Mouse (Mus musculus) retina, postnatal 7 days (tissue): ENCODE results near the gene Ano8.

ENCODE experiments used
- DNase-seq: peaks from one replicate; pipeline ENCODE4 v3.0.0-alpha.2; 2012; ENCODE audit warnings: low read depth, low spot score

Gene Ano8

GRCm38 (mm10) chr8:71498816-71499690, 13.3 kb upstream of the Ano8 start:
- DNase-seq, result no peak

GRCm38 (mm10) chr8:71497881-71498501, 12.2 kb upstream of the Ano8 start:
- no peak for DNase-seq

GRCm38 (mm10) chr8:71497077-71497645, 11.4 kb upstream of the Ano8 start:
- no peak for DNase-seq

GRCm38 (mm10) chr8:71496481-71496880, 10.7 kb upstream of the Ano8 start:
- DNase-seq, result no peak

GRCm38 (mm10) chr8:71495811-71496210, 10.0 kb upstream of the Ano8 start:
- no peak for DNase-seq

GRCm38 (mm10) chr8:71495039-71495438, 9.3 kb upstream of the Ano8 start:
- peak; percentile 67 for DNase-seq

- DNase-seq, result peak; percentile 95
Observed at GRCm38 (mm10) chr8:71488454-71488853, 2.7 kb upstream of the Ano8 start.

GRCm38 (mm10) chr8:71487691-71488445, 2.1 kb upstream of the Ano8 start, which contains the start of gene Gtpbp3:
Gene Gtpbp3, plus strand, starts transcription at chr8:71488103.
- DNase-seq, result peak; percentile 43

- DNase-seq, result no peak
Observed at GRCm38 (mm10) chr8:71486136-71486529, 370 bp upstream of the Ano8 start.

GRCm38 (mm10) chr8:71484736-71485135, 1.0 kb downstream of the Ano8 start:
- no peak for DNase-seq

GRCm38 (mm10) chr8:71483932-71484331, 1.8 kb downstream of the Ano8 start:
- DNase-seq, result no peak

GRCm38 (mm10) chr8:71478943-71479342, 6.8 kb downstream of the Ano8 start:
- no peak for DNase-seq

GRCm38 (mm10) chr8:71477196-71477845, 8.4 kb downstream of the Ano8 start:
- DNase-seq, result no peak

- DNase-seq, result peak; percentile 54
Observed at GRCm38 (mm10) chr8:71476099-71476940, 9.4 kb downstream of the Ano8 start.

GRCm38 (mm10) chr8:71475702-71476075, 10.1 kb downstream of the Ano8 start:
- no peak for DNase-seq

GRCm38 (mm10) chr8:71474785-71475701, 10.7 kb downstream of the Ano8 start:
- no peak for DNase-seq

GRCm38 (mm10) chr8:71474344-71474743, 11.4 kb downstream of the Ano8 start:
- DNase-seq, result no peak

GRCm38 (mm10) chr8:71472601-71473386, 13.0 kb downstream of the Ano8 start:
- no peak for DNase-seq

- DNase-seq, result no peak
Observed at GRCm38 (mm10) chr8:71471861-71472260, 13.9 kb downstream of the Ano8 start.
